Mouse (Mus musculus): ENCODE results near the gene Gm2310. TPM values are rescaled to one million over a fixed set of nuclear protein-coding genes. Genes with fewer than 3 reads are reported as not detected.
"Not testable (repeated sequence)": the region's sequence is repeated elsewhere in the genome, so short reads cannot be mapped to it uniquely, and the experiment has no call there.

Gm2310 gene
- not detected in 2 replicates for polyA plus RNA-seq (2016; fragmentation: Nextera tagmentation; extraction: Ambion mirVana)

DNA sequence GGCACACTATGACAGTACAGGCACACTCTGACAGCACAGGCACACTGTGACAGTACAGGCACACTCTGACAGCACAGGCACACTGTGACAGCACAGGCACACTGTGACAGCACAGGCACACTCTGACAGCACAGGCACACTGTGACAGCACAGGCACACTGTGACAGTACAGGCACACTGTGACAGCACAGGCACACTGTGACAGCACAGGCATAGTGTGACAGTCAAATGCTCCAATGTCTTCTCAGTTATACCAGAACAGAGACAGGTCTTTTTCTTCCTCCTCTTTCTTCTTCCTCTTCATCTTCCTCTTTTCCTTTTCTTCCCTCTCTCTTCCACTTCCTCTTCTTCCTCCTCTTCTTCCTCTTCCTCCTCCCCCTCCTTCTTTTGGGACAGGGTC is at the start of gene Gm2310:
Gene Gm2310, minus strand, starts transcription at position 101 of the 400 bp plus-strand sequence.
- not testable (repeated sequence) for H3K36me3 ChIP-seq; H3K9me3 ChIP-seq (replicated peaks); H3K4me2 ChIP-seq (replicated peaks); H3K4me1 ChIP-seq; H3K9ac ChIP-seq; H3K27ac ChIP-seq; ATAC-seq (ENCODE audit: low FRiP score); H3K4me3 ChIP-seq; H3K27me3 ChIP-seq

DNA sequence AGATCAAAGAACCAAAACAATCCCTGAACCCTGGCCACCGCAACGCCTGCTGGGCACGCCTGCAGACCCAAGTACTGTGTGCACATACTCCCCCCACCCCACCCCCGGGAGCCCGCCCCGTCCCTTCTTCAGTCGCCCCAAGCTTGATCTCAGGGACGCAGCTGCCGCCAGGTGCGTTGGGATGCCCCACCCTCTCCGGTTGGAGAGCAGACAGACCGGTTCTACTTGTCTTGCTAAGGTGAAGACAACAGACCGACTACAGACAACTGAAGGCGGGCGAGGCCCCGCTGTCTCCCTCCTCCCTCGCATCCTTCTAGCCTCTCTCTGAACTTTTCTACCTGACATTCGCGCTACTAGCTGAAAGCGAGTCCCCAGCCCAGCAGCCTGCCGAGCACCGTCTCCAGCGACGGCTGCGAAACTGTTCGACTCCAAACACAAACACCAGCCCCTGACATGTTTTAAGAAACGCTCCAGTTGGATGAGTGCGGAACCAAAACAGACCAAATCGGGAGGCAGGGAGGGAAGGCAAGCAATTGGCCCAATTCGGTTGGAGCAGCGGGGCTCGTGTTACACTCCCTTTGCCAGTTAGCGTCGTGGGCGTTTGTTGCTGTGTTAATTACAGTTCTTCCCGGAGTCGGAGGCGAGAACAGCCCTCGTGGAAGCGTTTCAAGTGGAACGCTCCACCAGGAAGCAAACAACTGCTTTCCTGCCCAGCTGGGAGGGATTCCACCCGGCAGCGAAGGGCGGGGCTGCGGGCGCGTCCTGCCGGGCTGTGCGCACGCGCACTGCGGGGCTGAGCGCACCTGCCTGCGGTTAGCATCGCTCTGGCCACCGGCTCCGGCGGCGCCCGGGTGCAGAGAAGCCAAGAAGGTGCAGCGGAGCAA is 49.1 kb upstream of the Gm2310 start:
- ATAC-seq (ENCODE audit: low FRiP score), result peak; percentile 85
- Histone ChIP-seq H3K9me3 (replicated peaks) (no peaks in the 10 kb centered on the region), H3K4me3 (peak overlapping the region; percentile 50), H3K27ac (peak overlapping the region; percentile 40; the same call in 1 of the 2 replicates), H3K9ac (peak overlapping the region; percentile 48), H3K4me1 (peaks cover 10% of the 10 kb centered on the region; the same call in 1 of the 2 replicates), H3K27me3 (peaks cover 25% of the 10 kb centered on the region), H3K4me2 (replicated peaks) (peak overlapping the region; percentile 95), H3K36me3 (no peaks in the 10 kb centered on the region)
- WGBS, result 1% methylated on average over 57 of the region's 61 CpGs

- peaks cover 10% of the 10 kb centered on the region; the same call in 1 of the 2 replicates for H3K4me1 ChIP-seq
- 0 out of 2 replicates have a peak, but pooled peaks have one; percentile 14 for ATAC-seq (ENCODE audit: low FRiP score)
- peak overlapping the region; percentile 48; the same call in 1 of the 2 replicates for H3K9ac ChIP-seq
- H3K9me3 ChIP-seq (replicated peaks), result no peaks in the 10 kb centered on the region
- peaks cover 25% of the 10 kb centered on the region for H3K27me3 ChIP-seq
- 5% methylated on average over 7 of the region's 7 CpGs for WGBS
- H3K4me3 ChIP-seq, result peak overlapping the region; percentile 50
- H3K27ac ChIP-seq, result no peak overlapping the region
- peak overlapping the region; percentile 95 for H3K4me2 ChIP-seq (replicated peaks)
- H3K36me3 ChIP-seq, result no peaks in the 10 kb centered on the region
Measured at GRCm38 (mm10) chr15:8568286-8568644, 48.5 kb upstream of the Gm2310 start.

DNA sequence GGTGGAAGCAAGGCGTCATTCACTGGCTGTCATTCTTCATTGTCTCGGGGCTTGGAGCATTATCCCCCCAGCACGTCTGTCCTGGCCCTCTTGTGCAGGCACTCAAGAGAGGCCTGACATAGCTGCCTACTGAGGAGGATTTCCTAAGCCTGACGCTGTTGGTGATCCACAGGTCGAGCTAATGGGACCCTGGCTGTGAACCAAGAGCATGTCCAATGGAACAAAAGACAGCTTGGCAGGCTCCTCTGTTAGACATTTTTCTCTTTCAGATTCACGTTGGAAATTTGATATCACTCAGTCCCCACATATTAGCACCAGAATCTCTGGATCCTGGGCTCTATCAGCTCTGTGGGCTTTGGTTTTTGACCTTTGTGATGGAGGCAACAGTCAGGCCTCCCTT is 45.7 kb upstream of the Gm2310 start:
- ATAC-seq (ENCODE audit: low FRiP score), result no peak
- Histone ChIP-seq H3K4me1 (peaks cover 10% of the 10 kb centered on the region; the same call in 1 of the 2 replicates), H3K27me3 (peaks cover 17% of the 10 kb centered on the region), H3K36me3 (no peaks in the 10 kb centered on the region), H3K9ac (no peak overlapping the region), H3K27ac (no peak overlapping the region), H3K4me2 (replicated peaks) (no peak overlapping the region), H3K9me3 (replicated peaks) (no peaks in the 10 kb centered on the region), H3K4me3 (no peak overlapping the region)
- 51% methylated on average over 6 of the region's 6 CpGs for WGBS

DNA sequence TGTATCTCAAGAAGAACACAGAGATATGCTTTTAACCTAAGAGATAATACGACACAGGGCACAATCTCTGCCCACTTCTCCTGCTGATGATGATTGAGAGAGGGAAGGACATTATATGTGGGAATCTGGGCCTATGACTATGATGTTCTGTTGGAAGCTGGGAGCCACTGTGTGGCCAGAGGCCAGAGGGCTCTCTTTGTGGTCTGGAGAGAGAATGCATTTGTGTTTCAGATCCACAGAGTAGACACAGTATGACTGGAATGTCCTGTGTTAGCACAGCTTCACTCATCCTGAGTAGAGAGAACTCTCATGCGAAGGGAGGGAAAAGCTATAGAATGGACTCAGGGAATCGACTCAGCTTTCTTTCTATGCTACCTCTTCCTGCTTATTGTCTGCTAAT is 44.6 kb upstream of the Gm2310 start:
- Histone ChIP-seq H3K4me3 (no peak overlapping the region), H3K4me1 (peaks cover 6% of the 10 kb centered on the region; the same call in 1 of the 2 replicates), H3K9ac (no peak overlapping the region), H3K27ac (no peak overlapping the region), H3K9me3 (replicated peaks) (no peaks in the 10 kb centered on the region), H3K36me3 (no peaks in the 10 kb centered on the region), H3K27me3 (peaks cover 17% of the 10 kb centered on the region), H3K4me2 (replicated peaks) (no peak overlapping the region)
- ATAC-seq (ENCODE audit: low FRiP score), result no peak
- 90% methylated on average over 3 of the region's 3 CpGs for WGBS

DNA sequence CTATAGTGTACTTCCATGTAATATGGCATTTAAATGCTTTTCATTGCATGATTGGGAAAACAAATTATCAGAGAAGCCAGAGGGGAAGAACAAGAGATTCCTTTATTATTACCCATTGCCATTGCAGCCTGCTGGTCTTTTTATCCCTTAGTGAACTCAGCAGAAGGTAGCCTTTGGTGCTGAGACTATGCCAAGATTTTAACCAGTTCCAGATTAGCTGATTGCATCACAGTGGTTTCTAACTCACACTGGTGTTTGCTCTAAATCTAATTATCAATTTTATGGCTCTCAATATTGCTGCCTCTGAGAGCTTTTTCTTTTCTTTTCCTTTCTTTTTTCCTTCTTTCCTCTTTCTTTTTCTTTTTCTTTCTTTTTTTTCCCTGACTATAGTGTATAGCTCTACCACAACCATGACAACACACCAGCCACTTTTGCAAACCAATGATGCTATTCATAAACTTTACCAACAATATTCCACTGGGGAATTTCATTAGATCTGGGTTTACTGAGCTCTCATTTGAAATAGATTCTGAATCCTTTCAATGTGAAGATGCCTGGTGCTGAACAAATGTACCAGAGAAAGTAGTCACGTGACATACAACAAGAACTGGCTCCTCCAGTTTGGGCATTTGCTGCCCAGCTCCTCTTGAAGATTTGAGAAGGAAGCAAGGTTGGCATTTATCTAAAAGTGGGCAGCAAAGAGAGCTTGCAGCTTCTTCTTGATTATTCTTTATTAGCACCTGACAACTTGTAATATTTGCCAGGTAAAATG is 43.9 kb upstream of the Gm2310 start:
- WGBS, result 95% methylated on average over 1 of the region's 1 CpGs
- no peaks in the 10 kb centered on the region for H3K36me3 ChIP-seq
- no peak overlapping the region for H3K4me2 ChIP-seq (replicated peaks)
- no peak for ATAC-seq (ENCODE audit: low FRiP score)
- H3K4me3 ChIP-seq, result no peak overlapping the region
- H3K27ac ChIP-seq, result no peak overlapping the region
- H3K9ac ChIP-seq, result no peak overlapping the region
- H3K27me3 ChIP-seq, result peaks cover 14% of the 10 kb centered on the region
- H3K9me3 ChIP-seq (replicated peaks), result no peaks in the 10 kb centered on the region
- peaks cover 5% of the 10 kb centered on the region; the same call in 1 of the 2 replicates for H3K4me1 ChIP-seq

DNA sequence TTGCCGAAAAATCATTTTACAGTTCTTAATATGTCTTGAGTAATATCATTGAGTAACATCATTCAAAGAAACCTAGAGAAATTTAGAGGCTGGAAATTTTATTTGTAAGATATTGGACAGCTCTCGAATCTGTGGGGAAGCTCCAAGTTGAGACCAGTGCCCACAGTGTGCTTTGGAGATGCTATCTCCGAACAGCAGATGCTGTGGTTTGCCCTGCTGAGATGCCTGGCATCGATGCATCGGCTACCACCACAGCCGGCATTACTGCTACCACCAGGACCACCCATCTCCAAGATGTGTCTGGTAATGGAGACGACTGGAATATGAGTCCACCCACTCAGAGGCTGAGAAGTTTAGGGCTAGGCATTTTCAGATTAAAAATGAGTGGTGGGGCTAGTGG is 43.0 kb upstream of the Gm2310 start:
- Histone ChIP-seq H3K27ac (no peak overlapping the region), H3K27me3 (peaks cover 6% of the 10 kb centered on the region)
- 87% methylated on average over 7 of the region's 7 CpGs for WGBS

DNA sequence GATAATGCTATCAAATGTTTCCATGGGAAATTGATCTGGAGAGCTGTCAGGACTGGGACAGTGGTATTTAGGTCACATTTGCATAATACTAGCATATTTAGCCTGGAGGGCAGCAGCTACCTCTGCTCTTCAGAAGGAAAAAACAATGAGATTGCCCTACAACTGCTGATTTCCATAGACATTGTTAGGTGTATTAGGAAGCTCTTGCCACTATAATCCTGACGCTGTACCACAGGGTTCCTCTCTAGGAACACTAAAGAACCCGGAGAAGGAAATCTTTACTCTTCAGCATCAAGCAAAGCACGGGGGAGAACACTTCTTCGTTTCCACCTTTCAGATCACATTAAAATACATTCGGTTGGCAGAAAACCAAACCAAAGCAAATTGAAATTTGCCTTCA is 11.4 kb upstream of the Gm2310 start:
- no peak for ATAC-seq (ENCODE audit: low FRiP score)
- no peak overlapping the region for H3K9ac ChIP-seq
- H3K27me3 ChIP-seq, result no peaks in the 10 kb centered on the region
- WGBS, result 76% methylated on average over 5 of the region's 5 CpGs
- H3K27ac ChIP-seq, result no peak overlapping the region
- no peaks in the 10 kb centered on the region for H3K4me1 ChIP-seq
- H3K9me3 ChIP-seq (replicated peaks), result no peaks in the 10 kb centered on the region
- no peak overlapping the region for H3K4me3 ChIP-seq
- no peak overlapping the region for H3K4me2 ChIP-seq (replicated peaks)
- H3K36me3 ChIP-seq, result no peaks in the 10 kb centered on the region

More for the DNA sequence above, 43.0 kb upstream of the Gm2310 start:
- Histone ChIP-seq H3K4me3 (no peak overlapping the region), H3K9ac (no peak overlapping the region), H3K4me1 (no peaks in the 10 kb centered on the region), H3K4me2 (replicated peaks) (no peak overlapping the region), H3K36me3 (no peaks in the 10 kb centered on the region), H3K9me3 (replicated peaks) (no peaks in the 10 kb centered on the region)
- ATAC-seq (ENCODE audit: low FRiP score), result no peak

GRCm38 (mm10) chr15:8512957-8513356 is 6.8 kb downstream of the Gm2310 start:
- Histone ChIP-seq H3K36me3 (no peaks in the 10 kb centered on the region), H3K4me2 (replicated peaks) (no peak overlapping the region; the same call in 1 of the 2 replicates), H3K4me1 (no peaks in the 10 kb centered on the region; the same call in 1 of the 2 replicates), H3K9me3 (replicated peaks) (no peaks in the 10 kb centered on the region), H3K9ac (no peak overlapping the region), H3K27me3 (no peaks in the 10 kb centered on the region; the same call in 1 of the 2 replicates), H3K27ac (no peak overlapping the region), H3K4me3 (no peak overlapping the region)
- ATAC-seq (ENCODE audit: low FRiP score), result peak; percentile 63
- 16% methylated on average over 5 of the region's 5 CpGs for WGBS

- ATAC-seq (ENCODE audit: low FRiP score), result no peak
- Histone ChIP-seq H3K4me1 (no peaks in the 10 kb centered on the region; the same call in 1 of the 2 replicates), H3K27me3 (no peaks in the 10 kb centered on the region; the same call in 1 of the 2 replicates), H3K36me3 (no peaks in the 10 kb centered on the region), H3K9ac (no peak overlapping the region), H3K27ac (no peak overlapping the region), H3K4me3 (no peak overlapping the region), H3K4me2 (replicated peaks) (no peak overlapping the region), H3K9me3 (replicated peaks) (no peaks in the 10 kb centered on the region)
- WGBS, result 76% methylated on average over 9 of the region's 9 CpGs
Measured at GRCm38 (mm10) chr15:8511861-8512260, 7.9 kb downstream of the Gm2310 start.

DNA sequence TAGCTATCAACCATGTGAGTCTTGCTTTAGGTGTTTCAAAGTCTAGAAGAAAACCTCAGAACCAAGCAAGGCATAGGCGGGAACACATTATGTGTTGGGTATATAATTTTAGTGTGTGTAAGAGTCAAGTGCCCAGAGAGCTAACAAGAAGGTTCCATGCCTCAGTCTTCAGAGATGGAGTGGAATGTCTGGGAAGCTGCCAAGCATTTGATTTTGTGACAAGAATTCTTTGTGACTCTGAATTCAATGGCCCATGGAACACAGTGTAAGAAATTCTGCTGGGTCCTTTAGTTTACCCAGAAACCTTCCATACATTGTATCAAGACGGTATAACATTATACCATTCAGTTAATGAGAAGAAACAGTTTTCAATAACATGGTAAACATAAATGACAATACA is 17.3 kb downstream of the Gm2310 start:
- H3K4me1 ChIP-seq, result no peaks in the 10 kb centered on the region
- no peak for ATAC-seq (ENCODE audit: low FRiP score)
- H3K27ac ChIP-seq, result no peak overlapping the region
- H3K4me2 ChIP-seq (replicated peaks), result no peak overlapping the region
- H3K36me3 ChIP-seq, result no peaks in the 10 kb centered on the region
- no peak overlapping the region for H3K4me3 ChIP-seq
- WGBS, result 93% methylated on average over 2 of the region's 2 CpGs
- H3K9me3 ChIP-seq (replicated peaks), result no peaks in the 10 kb centered on the region
- no peak overlapping the region for H3K9ac ChIP-seq
- H3K27me3 ChIP-seq, result no peaks in the 10 kb centered on the region

GRCm38 (mm10) chr15:8485261-8485660 is 34.5 kb downstream of the Gm2310 start:
- Histone ChIP-seq H3K9me3 (replicated peaks) (no peaks in the 10 kb centered on the region), H3K27ac (no peak overlapping the region), H3K4me1 (no peaks in the 10 kb centered on the region), H3K27me3 (no peaks in the 10 kb centered on the region), H3K36me3 (no peaks in the 10 kb centered on the region), H3K4me3 (no peak overlapping the region), H3K4me2 (replicated peaks) (no peak overlapping the region), H3K9ac (no peak overlapping the region)
- ATAC-seq (ENCODE audit: low FRiP score), result no peak
- 90% methylated on average over 6 of the region's 6 CpGs for WGBS

Data from hindbrain, embryonic 12.5 days (tissue).